Mouse (Mus musculus) spleen, adult 2 months (tissue): ENCODE results near the gene Fermt3.

ENCODE experiments used
- CTCF ChIP-seq: fragments of 200-500 bp; IDR thresholded peaks from 2 replicates; pipeline ENCODE4 v1.5.1; 2011; ENCODE audit warnings: mild to moderate bottlenecking, inconsistent platforms; ENCODE audit not compliant: insufficient read depth, insufficient read length, insufficient replicate concordance; ENCODE audit errors: extremely low read depth
- POLR2A ChIP-seq: fragments of 200-500 bp; IDR thresholded peaks from 2 replicates; pipeline ENCODE4 v1.6.1; 2011; ENCODE audit warnings: low read depth, low read length, inconsistent platforms

DNA sequence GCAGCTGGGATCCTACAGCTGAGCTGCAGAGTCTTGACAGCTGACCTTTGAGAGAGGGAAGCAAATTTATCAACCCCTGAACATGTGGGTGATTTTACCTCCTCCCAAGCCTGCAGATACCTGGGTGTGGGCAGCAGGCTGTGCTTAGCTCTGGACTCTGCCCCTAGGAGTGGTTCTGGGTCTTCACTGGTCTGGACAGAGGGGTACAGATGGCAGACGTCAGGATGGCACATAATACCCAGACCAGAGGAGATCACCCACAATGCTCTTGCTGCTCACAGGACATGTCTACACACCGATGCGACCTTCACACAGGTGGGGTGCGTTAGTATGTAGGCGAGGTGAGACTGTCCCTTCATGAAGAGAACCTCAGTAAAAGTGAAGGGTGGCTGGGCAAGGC lies 69.7 kb downstream of the Fermt3 start:
- no peak for TF ChIP-seq POLR2A
- TF ChIP-seq CTCF: no peak
